Mouse (Mus musculus) CH12.LX (cell line): ENCODE results near the gene Galnt5. TPM values are rescaled to one million over a fixed set of nuclear protein-coding genes. Genes with fewer than 3 reads are reported as not detected.

ENCODE experiments used
- DNase-seq: peaks from one replicate; pipeline ENCODE4 v3.0.0-alpha.2; 2013; ENCODE audit errors: extremely low read depth
- H3K27ac ChIP-seq: 2 replicates; pipeline ENCODE4 v1.5.1; 2012; ENCODE audit warnings: low read depth, mild to moderate bottlenecking, control low read depth, moderate library complexity; ENCODE audit not compliant: insufficient read depth
- H3K27me3 ChIP-seq: replicated peaks from 2 replicates; pipeline ENCODE3; 2012; ENCODE audit warnings: inconsistent platforms
- H3K36me3 ChIP-seq, 2 experiments: replicated peaks in 1 of 2; 2 replicates each; pipeline versions ENCODE3 to v1.6.1; 2012; ENCODE audit warnings: inconsistent platforms in 1 of 2, low read length in 1 of 2, mild to moderate bottlenecking in 1 of 2, mixed read lengths in 1 of 2, moderate library complexity in 1 of 2; ENCODE audit not compliant: control insufficient read depth in 1 of 2, insufficient read depth in 1 of 2
- H3K4me1 ChIP-seq, 2 experiments: 2 replicates each; pipeline ENCODE4 v1.6.1; 2012; ENCODE audit warnings: inconsistent platforms in 1 of 2, moderate library complexity in 1 of 2; ENCODE audit not compliant: insufficient read depth in 2 of 2, control insufficient read depth in 1 of 2
- H3K4me2 ChIP-seq: 2 replicates; pipeline ENCODE4 v1.6.1; 2012; ENCODE audit warnings: low read depth, mild to moderate bottlenecking, control low read depth; ENCODE audit not compliant: poor library complexity, insufficient read depth, severe bottlenecking
- H3K4me3 ChIP-seq, 3 experiments: fragments of 150-350 bp in 1 of 3; sonication (generic) in 1 of 3; replicated peaks in 1 of 3; 2 replicates each; pipeline versions ENCODE3 to v1.5.1; 2011 to 2012; ENCODE audit warnings: low read depth in 2 of 3, low read length in 2 of 3, mild to moderate bottlenecking in 2 of 3, moderate library complexity in 2 of 3, control low read depth in 1 of 3, improper control_type of control experiment in 1 of 3, inconsistent platforms in 1 of 3, mixed read lengths in 1 of 3; ENCODE audit not compliant: poor library complexity in 1 of 3
- H3K79me2 ChIP-seq: replicated peaks from 2 replicates; pipeline ENCODE4 v1.6.1; 2012; ENCODE audit warnings: mild to moderate bottlenecking, moderate library complexity; ENCODE audit not compliant: control insufficient read depth, poor library complexity, insufficient read depth, severe bottlenecking; ENCODE audit errors: extremely low read depth
- H3K9ac ChIP-seq: 2 replicates; pipeline ENCODE4 v1.6.1; 2012; ENCODE audit warnings: low read depth, mild to moderate bottlenecking, control low read depth, moderate library complexity; ENCODE audit not compliant: insufficient read depth
- H3K9me3 ChIP-seq: replicated peaks from 2 replicates; pipeline ENCODE3; 2012; ENCODE audit warnings: low read length, inconsistent platforms, mixed read lengths
- BHLHE40 ChIP-seq: IDR thresholded peaks from 2 replicates; pipeline ENCODE4 v1.6.1; 2011; ENCODE audit warnings: mild to moderate bottlenecking, low read depth, low read length, improper control_type of control experiment
- CHD1 ChIP-seq: IDR thresholded peaks from 2 replicates; pipeline ENCODE4 v1.6.1; 2012; ENCODE audit warnings: low read depth, low read length, improper control_type of control experiment, inconsistent platforms
- CTCF ChIP-seq, 2 experiments: IDR thresholded peaks in 1 of 2; conservative IDR thresholded peaks in 1 of 2; 2 replicates each; pipeline ENCODE4 v1.5.1; 2011 to 2012; ENCODE audit warnings: low read depth in 2 of 2, low read length in 2 of 2, improper control_type of control experiment in 1 of 2, inconsistent platforms in 1 of 2, mild to moderate bottlenecking in 1 of 2, moderate library complexity in 1 of 2
- E2F4 ChIP-seq: IDR thresholded peaks from 2 replicates; pipeline ENCODE4 v1.6.1; 2011; ENCODE audit warnings: low read depth, low read length, improper control_type of control experiment; ENCODE audit not compliant: insufficient replicate concordance
- GABPA ChIP-seq: IDR thresholded peaks from 2 replicates; pipeline ENCODE4 v1.6.1; 2012; ENCODE audit warnings: low read depth, low read length, improper control_type of control experiment, inconsistent platforms; ENCODE audit not compliant: insufficient replicate concordance
- HCFC1 ChIP-seq: IDR thresholded peaks from 2 replicates; pipeline ENCODE4 v1.6.1; 2012; ENCODE audit warnings: low read depth, mild to moderate bottlenecking, inconsistent platforms, low read length, improper control_type of control experiment
- IRF4 ChIP-seq: IDR thresholded peaks from 2 replicates; pipeline ENCODE4 v1.6.1; 2014; ENCODE audit warnings: low read depth, mild to moderate bottlenecking, inconsistent platforms, low read length, improper control_type of control experiment
- JUND ChIP-seq: conservative IDR thresholded peaks from 2 replicates; pipeline ENCODE4 v1.6.1; 2011; ENCODE audit warnings: low read depth, low read length, improper control_type of control experiment
- MAFK ChIP-seq: IDR thresholded peaks from 2 replicates; pipeline ENCODE4 v1.6.1; 2011; ENCODE audit warnings: low read length, improper control_type of control experiment; ENCODE audit not compliant: insufficient replicate concordance
- MXI1 ChIP-seq: IDR thresholded peaks from 2 replicates; pipeline ENCODE4 v1.6.1; 2011; ENCODE audit warnings: mild to moderate bottlenecking, low read depth, low read length, improper control_type of control experiment
- RAD21 ChIP-seq: IDR thresholded peaks from 2 replicates; pipeline ENCODE4 v1.6.1; 2011; ENCODE audit warnings: low read depth, mild to moderate bottlenecking, low read length, improper control_type of control experiment, moderate library complexity
- SMC3 ChIP-seq: IDR thresholded peaks from 2 replicates; pipeline ENCODE4 v1.6.1; 2011; ENCODE audit warnings: low read depth, low read length, improper control_type of control experiment
- TBP ChIP-seq: conservative IDR thresholded peaks from 2 replicates; pipeline ENCODE4 v1.6.1; 2011; ENCODE audit warnings: low read depth, low read length, improper control_type of control experiment
- ZC3H11A ChIP-seq: IDR thresholded peaks from 2 replicates; pipeline ENCODE4 v1.6.1; 2012; ENCODE audit warnings: low read depth, mild to moderate bottlenecking, inconsistent platforms, low read length, improper control_type of control experiment
- dilution Hi-C: fragments of 300-500 bp; cut with MboI; formaldehyde crosslinking; loops from 2 replicates; pipeline ENCODE4 v1.14.3; 2020; ENCODE audit warnings: low sequenced_read_pairs; ENCODE audit not compliant: extremely low pct_unique_long_range_greater_than_20kb, extremely low pct_ligation_motif_present
- in situ Hi-C: fragments of 300-500 bp; cut with MboI; formaldehyde crosslinking; loops from 3 replicates; pipeline ENCODE4 v1.14.3; 2019; ENCODE audit warnings: low sequenced_read_pairs, low pct_ligation_motif_present, low pct_unique_long_range_greater_than_20kb, mixed read lengths
- polyA plus RNA-seq: library from polyadenylated mRNA; unstranded; fragments of >175 nt; gene quantifications from 2 replicates; pipeline ENCODE4 v1.2.1, GENCODE M21; 2012; ENCODE audit warnings: low read depth; ENCODE audit not compliant: insufficient read length
- total RNA-seq, 2 experiments: library from RNA; depleted of rRNA; stranded (reverse); fragments of 300-350 nt in 1 of 2; fragments of >200 nt in 1 of 2; gene quantifications; 2 replicates each; pipeline ENCODE4 v1.2.3; 2012 to 2014

Galnt5 gene
- total and polyA plus RNA-seq, 3 experiments = not detected

DNA sequence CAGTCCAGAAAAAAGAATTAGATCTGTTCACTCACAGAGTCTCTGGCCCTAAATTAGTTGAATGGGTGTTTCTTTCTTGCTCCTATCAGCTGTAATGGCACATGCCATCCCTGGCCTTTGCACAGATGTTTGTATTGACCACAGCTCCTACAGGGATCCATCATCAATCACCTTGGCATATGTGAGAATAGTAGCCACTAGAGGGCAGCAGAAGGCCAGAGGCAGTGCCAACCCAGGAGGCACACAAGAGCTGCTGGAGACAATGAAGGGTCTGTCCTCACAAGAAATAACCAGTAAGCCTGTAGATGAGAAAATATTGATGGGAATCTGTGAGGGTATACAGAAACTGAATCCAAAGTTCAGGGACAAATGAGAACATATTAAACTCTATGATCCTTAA is 57.7 kb downstream of the Galnt5 start:
- DNase-seq = peak; percentile 74
- no peak overlapping the region for H3K4me3 ChIP-seq
- H3K27me3 ChIP-seq = no peaks in the 10 kb centered on the region
- no peak overlapping the region for H3K27ac ChIP-seq
- peak; percentile 94 for TF ChIP-seq RAD21
- no peak for TF ChIP-seq HCFC1
- TF ChIP-seq SMC3 = peak; percentile 92
- peak; percentile 73; the same call in 1 of the 2 replicates for TF ChIP-seq ZC3H11A
- no peak for TF ChIP-seq GABPA
- TF ChIP-seq CTCF (conservative IDR thresholded peaks at IDR 0.05 in 1 of 2, IDR thresholded peaks at IDR 0.05 in 1 of 2; ENCODE audit: low read depth in 2 of 2, low read length in 2 of 2) = peak; percentile 77 to 95
- TF ChIP-seq BHLHE40 = peak; percentile 33; the same call in 1 of the 2 replicates
- 0 out of 2 replicates have a peak, but pooled peaks have one; percentile 20 for TF ChIP-seq IRF4
- dilution Hi-C loops = no loop called here
- H3K4me2 ChIP-seq = no peak overlapping the region
- H3K36me3 ChIP-seq = no peaks in the 10 kb centered on the region
- no peaks in the 10 kb centered on the region for H3K79me2 ChIP-seq
- H3K9me3 ChIP-seq = no peaks in the 10 kb centered on the region
- in situ Hi-C loops = loop anchor here (5.0 kb wide), 1 partner anchor 127 kb away; no protein-coding TSS in a partner anchor
- no peak overlapping the region for H3K9ac ChIP-seq
- H3K4me1 ChIP-seq = peaks cover 0 to 14% of the 10 kb centered on the region in 2 experiments; a peak in 2 of 4 replicates

DNA sequence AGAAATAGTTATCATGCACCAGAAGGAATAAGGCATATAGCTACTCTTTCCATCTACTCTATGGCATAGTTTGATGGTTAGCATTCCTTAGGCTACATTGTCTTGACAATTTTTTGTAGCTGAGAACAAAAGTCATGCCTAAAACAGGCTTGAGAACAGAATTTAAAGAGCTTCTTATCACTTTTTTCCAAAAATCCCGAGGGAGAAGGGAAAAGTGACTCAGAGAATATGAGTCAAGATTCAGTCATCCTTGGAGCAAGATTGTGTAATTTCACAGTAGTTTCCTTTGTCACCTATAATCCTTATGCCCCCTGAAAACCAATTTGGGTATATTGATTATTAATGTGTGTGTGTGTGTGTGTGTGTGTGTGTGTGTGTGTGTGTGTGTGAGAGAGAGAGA is 82.2 kb downstream of the Galnt5 start:
- Histone ChIP-seq H3K4me2 (no peak overlapping the region), H3K79me2 (no peaks in the 10 kb centered on the region), H3K9me3 (no peaks in the 10 kb centered on the region), H3K4me1 (no peaks in the 10 kb centered on the region), H3K36me3 (no peaks in the 10 kb centered on the region), H3K27me3 (no peaks in the 10 kb centered on the region), H3K4me3 (no peak overlapping the region), H3K9ac (no peak overlapping the region), H3K27ac (no peak overlapping the region)
- no peak for TF ChIP-seq MXI1
- TF ChIP-seq TBP = no peak
- TF ChIP-seq SMC3 = no peak
- no peak for TF ChIP-seq CHD1
- TF ChIP-seq JUND = no peak
- dilution Hi-C loops (no loop called here), in situ Hi-C loops (no loop called here)
- no peak for DNase-seq

DNA sequence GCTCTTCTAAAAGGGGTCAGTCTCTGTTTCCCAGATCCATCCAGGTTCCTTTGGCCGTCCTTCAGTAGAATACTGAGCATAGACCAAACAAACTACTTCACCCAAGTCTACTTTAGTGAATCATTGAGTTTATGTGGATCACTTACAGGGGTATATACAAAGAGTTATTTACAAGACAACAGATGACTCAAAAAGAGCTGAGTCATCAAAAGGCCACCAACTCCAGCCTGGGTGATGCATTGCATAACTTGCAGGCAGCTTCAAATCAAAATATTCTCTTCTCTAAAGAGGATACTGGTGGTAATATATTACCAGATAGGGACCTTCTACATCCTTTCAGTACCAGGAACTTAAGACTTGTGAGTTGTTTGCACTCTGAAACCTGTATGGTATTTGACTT is 88.7 kb downstream of the Galnt5 start:
- in situ Hi-C loops = no loop called here
- no peak for TF ChIP-seq E2F4
- TF ChIP-seq MAFK = peak; percentile 96

More for the DNA sequence above, 88.7 kb downstream of the Galnt5 start:
- Histone ChIP-seq H3K9ac (no peak overlapping the region), H3K4me3 (no peak overlapping the region), H3K4me1 (no peaks in the 10 kb centered on the region), H3K27ac (no peak overlapping the region), H3K9me3 (no peaks in the 10 kb centered on the region), H3K27me3 (no peaks in the 10 kb centered on the region), H3K4me2 (no peak overlapping the region), H3K79me2 (no peaks in the 10 kb centered on the region), H3K36me3 (no peaks in the 10 kb centered on the region)
- dilution Hi-C loops = no loop called here
- DNase-seq = no peak
